Mouse (Mus musculus) hindbrain, postnatal 0 days (tissue): ENCODE measurements at regions not wholly inside any gene's neighbourhood (a gene's known extent, or its start where the extent isn't known, plus 50 kb on each side); places are given as distances from the start of the nearest gene placed in this dataset.

ENCODE experiments used
- ATAC-seq: fragments of 200-750 bp; cut with Nextera tagmentation; 2 replicates; pipeline ENCODE4 v1.8.0; 2017; ENCODE audit warnings: mild to moderate bottlenecking, moderate TSS enrichment, moderate library complexity
- DNase-seq: peaks from one replicate; pipeline ENCODE4 v3.0.0-alpha.2; 2015; ENCODE audit warnings: low spot score
- H3K27ac ChIP-seq: fragments of 300-500 bp; sonication (generic); 2 replicates; pipeline ENCODE4 v1.5.1; 2014; ENCODE audit warnings: mild to moderate bottlenecking
- H3K27me3 ChIP-seq: fragments of 300-500 bp; sonication (generic); 2 replicates; pipeline ENCODE4 v1.6.1; 2014; ENCODE audit warnings: low read length, mixed read lengths; ENCODE audit not compliant: insufficient read depth
- H3K36me3 ChIP-seq: fragments of 300-500 bp; sonication (generic); 2 replicates; pipeline ENCODE4 v1.6.1; 2014; ENCODE audit warnings: low read length, mixed read lengths; ENCODE audit not compliant: insufficient read depth
- H3K4me1 ChIP-seq: fragments of 300-500 bp; sonication (generic); 2 replicates; pipeline ENCODE4 v1.6.1; 2014; ENCODE audit warnings: antibody characterized with exemption, low read length, mixed read lengths; ENCODE audit not compliant: insufficient read depth
- H3K4me2 ChIP-seq: fragments of 300-500 bp; sonication (generic); 2 replicates; pipeline ENCODE4 v1.6.1; 2014; ENCODE audit warnings: low read depth, mild to moderate bottlenecking, low read length, moderate library complexity, mixed read lengths
- H3K4me3 ChIP-seq: fragments of 300-500 bp; sonication (generic); 2 replicates; pipeline ENCODE4 v1.5.1; 2014; ENCODE audit warnings: low read length
- H3K9ac ChIP-seq: fragments of 300-500 bp; sonication (generic); replicated peaks from 2 replicates; pipeline ENCODE4 v1.6.1; 2014; ENCODE audit warnings: mild to moderate bottlenecking, low read length, moderate library complexity, mixed read lengths
- H3K9me3 ChIP-seq: fragments of 300-500 bp; sonication (generic); 2 replicates; pipeline ENCODE4 v1.6.1; 2016; ENCODE audit warnings: low read length, mixed read lengths
- CTCF ChIP-seq: IDR thresholded peaks from 2 replicates; pipeline ENCODE4 v1.5.1; 2016; ENCODE audit warnings: antibody characterized with exemption, control low read depth, low read depth
- WGBS: fragments of 180-500 bp; shearing (Covaris S2); extraction: QIAGEN DNeasy Blood & Tissue Kit; methylation state at CpG from one replicate; pipeline ENCODE4 v1.1.7; 2014; 5-methylcytosine and 5-hydroxymethylcytosine counted together
- microRNA-seq, 2 experiments: library from miRNA; unstranded; fragments of <30 nt; microRNA quantifications; one replicate each; pipeline ENCODE4; 2016

- Histone ChIP-seq H3K4me2 (no peak overlapping the region), H3K27me3 (peaks cover 5% of the 10 kb centered on the region; the same call in 1 of the 2 replicates), H3K4me1 (peaks cover 8% of the 10 kb centered on the region), H3K9me3 (no peaks in the 10 kb centered on the region), H3K9ac (no peak overlapping the region), H3K27ac (no peak overlapping the region), H3K4me3 (no peak overlapping the region), H3K36me3 (no peaks in the 10 kb centered on the region)
- no peak for TF ChIP-seq CTCF
- 13% methylated on average over 6 of the region's 6 CpGs for WGBS
- ATAC-seq: no peak
- DNase-seq: no peak
These were observed 53.7 kb upstream of the Dlk1 start for GRCm38 (mm10) chr12:109398951-109399350.

GRCm38 (mm10) chr12:109399591-109399990 is 53.0 kb upstream of the Dlk1 start:
- Histone ChIP-seq H3K9ac (no peak overlapping the region), H3K9me3 (no peaks in the 10 kb centered on the region), H3K4me2 (peak overlapping the region; percentile 24; the same call in 1 of the 2 replicates), H3K27ac (no peak overlapping the region), H3K4me3 (no peak overlapping the region), H3K4me1 (peaks cover 2% of the 10 kb centered on the region), H3K27me3 (peaks cover 5% of the 10 kb centered on the region; the same call in 1 of the 2 replicates), H3K36me3 (no peaks in the 10 kb centered on the region)
- TF ChIP-seq CTCF: no peak
- 14% methylated on average over 22 of the region's 22 CpGs for WGBS
- DNase-seq (peak; percentile 43), ATAC-seq (no peak)

GRCm38 (mm10) chr12:109400041-109400440 is 52.6 kb upstream of the Dlk1 start:
- TF ChIP-seq CTCF: no peak
- Histone ChIP-seq H3K9ac (no peak overlapping the region), H3K4me2 (no peak overlapping the region), H3K27me3 (peaks cover 5% of the 10 kb centered on the region; the same call in 1 of the 2 replicates), H3K4me1 (no peaks in the 10 kb centered on the region; the same call in 1 of the 2 replicates), H3K9me3 (no peaks in the 10 kb centered on the region), H3K4me3 (no peak overlapping the region), H3K36me3 (no peaks in the 10 kb centered on the region), H3K27ac (no peak overlapping the region)
- 81% methylated on average over 7 of the region's 7 CpGs for WGBS
- no peak for DNase-seq
- no peak for ATAC-seq

- Histone ChIP-seq H3K27ac (no peak overlapping the region), H3K36me3 (no peaks in the 10 kb centered on the region), H3K27me3 (peaks cover 5% of the 10 kb centered on the region; the same call in 1 of the 2 replicates), H3K4me3 (no peak overlapping the region), H3K4me1 (no peaks in the 10 kb centered on the region; the same call in 1 of the 2 replicates), H3K9ac (no peak overlapping the region), H3K4me2 (no peak overlapping the region), H3K9me3 (no peaks in the 10 kb centered on the region)
- no peak for ATAC-seq
- peak; percentile 68 for DNase-seq
- peak; percentile 85 for TF ChIP-seq CTCF
- 56% methylated on average over 15 of the region's 15 CpGs for WGBS
These were observed 51.6 kb upstream of the Dlk1 start for GRCm38 (mm10) chr12:109400936-109401586.

GRCm38 (mm10) chr12:109401696-109402095 is 50.9 kb upstream of the Dlk1 start:
- no peak for TF ChIP-seq CTCF
- Histone ChIP-seq H3K36me3 (no peaks in the 10 kb centered on the region), H3K27me3 (peaks cover 5% of the 10 kb centered on the region; the same call in 1 of the 2 replicates), H3K4me2 (no peak overlapping the region), H3K4me3 (no peak overlapping the region), H3K4me1 (no peaks in the 10 kb centered on the region; the same call in 1 of the 2 replicates), H3K9ac (no peak overlapping the region), H3K9me3 (no peaks in the 10 kb centered on the region), H3K27ac (peak overlapping the region; percentile 4; the same call in 1 of the 2 replicates)
- ATAC-seq (no peak), DNase-seq (no peak)
- WGBS: 68% methylated on average over 6 of the region's 6 CpGs

- no peak for TF ChIP-seq CTCF
- no peak overlapping the region for H3K4me2 ChIP-seq
- no peak overlapping the region for H3K9ac ChIP-seq
- WGBS: 32% methylated on average over 9 of the region's 9 CpGs
- DNase-seq (peak; percentile 20), ATAC-seq (peak; percentile 41; the same call in 1 of the 2 replicates)
- H3K4me1 ChIP-seq: no peaks in the 10 kb centered on the region; the same call in 1 of the 2 replicates
- peaks cover 5% of the 10 kb centered on the region; the same call in 1 of the 2 replicates for H3K27me3 ChIP-seq
- no peaks in the 10 kb centered on the region for H3K9me3 ChIP-seq
- no peak overlapping the region for H3K27ac ChIP-seq
- no peak overlapping the region for H3K4me3 ChIP-seq
- no peaks in the 10 kb centered on the region for H3K36me3 ChIP-seq
These were observed 50.4 kb upstream of the Dlk1 start for GRCm38 (mm10) chr12:109402226-109402625.

Small RNAs in the stretch of these regions (microRNA-seq; reads per million reads assigned to microRNA genes)
- gene Gm22234: 0 reads per million in 2 experiments
- gene Gm25297: 0 reads per million in 2 experiments
